Mouse (Mus musculus) cortical plate, adult 2 months (tissue): ENCODE measurements around the gene Clspn. TPM values are rescaled to one million over a fixed set of nuclear protein-coding genes. Genes with fewer than 3 reads are reported as not detected.

Experiments used
- H3K27ac ChIP-seq: fragments of 200-500 bp; 2 replicates; pipeline ENCODE4 v1.5.1; 2012; ENCODE audit warnings: low read length, control low read depth, inconsistent platforms; ENCODE audit not compliant: insufficient read depth
- H3K4me1 ChIP-seq: fragments of 200-500 bp; 2 replicates; pipeline ENCODE4 v1.6.1; 2011; ENCODE audit warnings: low read length; ENCODE audit not compliant: control insufficient read depth, insufficient read depth
- H3K4me3 ChIP-seq: fragments of 200-500 bp; 2 replicates; pipeline ENCODE4 v1.5.1; 2011; ENCODE audit warnings: mild to moderate bottlenecking, low read length, control low read depth; ENCODE audit not compliant: insufficient read depth
- CTCF ChIP-seq: fragments of 200-500 bp; IDR thresholded peaks from 2 replicates; pipeline ENCODE4 v1.5.1; 2011; ENCODE audit warnings: mild to moderate bottlenecking, control low read depth, low read length; ENCODE audit not compliant: insufficient read depth; ENCODE audit errors: extremely low read depth
- POLR2A ChIP-seq: fragments of 200-500 bp; IDR thresholded peaks from 2 replicates; pipeline ENCODE4 v1.6.1; 2011; ENCODE audit warnings: mild to moderate bottlenecking, low read length, control low read depth; ENCODE audit not compliant: insufficient read depth; ENCODE audit errors: extremely low read depth
- polyA plus RNA-seq: library from polyadenylated mRNA; depleted of rRNA; stranded (reverse); fragments of >200 nt; gene quantifications from 2 replicates; pipeline ENCODE4 v1.2.3, GENCODE M21; 2012; rRNA removed

Gene Clspn
- polyA plus RNA-seq, 1 experiment, result 0.77 TPM

- no peak overlapping the region for H3K4me3 ChIP-seq
- H3K27ac ChIP-seq, result no peak overlapping the region
- TF ChIP-seq POLR2A (no peak), CTCF (no peak)
- no peaks in the 10 kb centered on the region for H3K4me1 ChIP-seq
Measured at GRCm38 (mm10) chr4:126627021-126627681, 70.4 kb downstream of the Clspn start.

GRCm38 (mm10) chr4:126631922-126632321, 75.2 kb downstream of the Clspn start:
- TF ChIP-seq CTCF (no peak), POLR2A (no peak)
- no peak overlapping the region for H3K27ac ChIP-seq
- no peak overlapping the region for H3K4me3 ChIP-seq
- no peaks in the 10 kb centered on the region for H3K4me1 ChIP-seq

- H3K27ac ChIP-seq, result no peak overlapping the region
- no peak overlapping the region for H3K4me3 ChIP-seq
- H3K4me1 ChIP-seq, result 0 out of 2 replicates have a peak, but pooled peaks cover 1% of the 10 kb centered on the region
- TF ChIP-seq CTCF, result no peak
- no peak for TF ChIP-seq POLR2A
Measured at GRCm38 (mm10) chr4:126632668-126633067, 75.9 kb downstream of the Clspn start.

- peaks cover 2% of the 10 kb centered on the region; the same call in 1 of the 2 replicates for H3K4me1 ChIP-seq
- TF ChIP-seq POLR2A (no peak), CTCF (no peak)
- H3K4me3 ChIP-seq, result no peak overlapping the region
- no peak overlapping the region for H3K27ac ChIP-seq
Measured at GRCm38 (mm10) chr4:126636330-126636729, 79.6 kb downstream of the Clspn start.

- no peak overlapping the region for H3K4me3 ChIP-seq
- TF ChIP-seq CTCF, result no peak
- no peak for TF ChIP-seq POLR2A
- peaks cover 4% of the 10 kb centered on the region; the same call in 1 of the 2 replicates for H3K4me1 ChIP-seq
- H3K27ac ChIP-seq, result no peak overlapping the region
Measured at GRCm38 (mm10) chr4:126637446-126637845, 80.7 kb downstream of the Clspn start.

GRCm38 (mm10) chr4:126639339-126639738, 82.6 kb downstream of the Clspn start:
- peaks cover 4% of the 10 kb centered on the region; the same call in 1 of the 2 replicates for H3K4me1 ChIP-seq
- no peak for TF ChIP-seq CTCF
- no peak for TF ChIP-seq POLR2A
- no peak overlapping the region for H3K4me3 ChIP-seq
- no peak overlapping the region for H3K27ac ChIP-seq

- H3K27ac ChIP-seq, result no peak overlapping the region
- H3K4me1 ChIP-seq, result peaks cover 4% of the 10 kb centered on the region; the same call in 1 of the 2 replicates
- H3K4me3 ChIP-seq, result no peak overlapping the region
- TF ChIP-seq POLR2A (no peak), CTCF (no peak)
Measured at GRCm38 (mm10) chr4:126641901-126642300, 85.2 kb downstream of the Clspn start.

Other genes starting within 250 kb of the Clspn start
- gene Adprhl2, start 235.2 kb upstream of the Clspn start, polyA plus RNA-seq, result 37.7 and 40.3 TPM in 2 replicates
- gene Tekt2, start 231.2 kb upstream of the Clspn start, polyA plus RNA-seq, result 3.8 and 5.7 TPM in 2 replicates
- 11.3 and 11.4 TPM in 2 replicates for gene Ago3, start 127.4 kb upstream of the Clspn start, polyA plus RNA-seq
- gene Ago1, start 88.4 kb upstream of the Clspn start, polyA plus RNA-seq, result 28.0 and 31.8 TPM in 2 replicates
- 5.6 and 6.5 TPM in 2 replicates for gene Ago4, start 23.5 kb upstream of the Clspn start, polyA plus RNA-seq
- 63.3 and 63.5 TPM in 2 replicates for gene 5730409E04Rik, start 52.9 kb downstream of the Clspn start, polyA plus RNA-seq
- gene Psmb2, start 120.7 kb downstream of the Clspn start, polyA plus RNA-seq, result 154 and 166 TPM in 2 replicates
- not detected in 2 replicates for gene Tfap2e, start 179.3 kb downstream of the Clspn start, polyA plus RNA-seq
- gene Ncdn, start 196.5 kb downstream of the Clspn start, polyA plus RNA-seq, result 896 and 954 TPM in 2 replicates
- gene AU040320, start 196.6 kb downstream of the Clspn start, polyA plus RNA-seq, result 43.0 and 43.6 TPM in 2 replicates